Mouse (Mus musculus): ENCODE data around the gene Fap. TPM values are rescaled to one million over a fixed set of nuclear protein-coding genes. Genes with fewer than 3 reads are reported as not detected.

Fap gene
- total and polyA plus RNA-seq, 2 experiments from 2014 or later: 1.7 to 2.3 TPM

DNA sequence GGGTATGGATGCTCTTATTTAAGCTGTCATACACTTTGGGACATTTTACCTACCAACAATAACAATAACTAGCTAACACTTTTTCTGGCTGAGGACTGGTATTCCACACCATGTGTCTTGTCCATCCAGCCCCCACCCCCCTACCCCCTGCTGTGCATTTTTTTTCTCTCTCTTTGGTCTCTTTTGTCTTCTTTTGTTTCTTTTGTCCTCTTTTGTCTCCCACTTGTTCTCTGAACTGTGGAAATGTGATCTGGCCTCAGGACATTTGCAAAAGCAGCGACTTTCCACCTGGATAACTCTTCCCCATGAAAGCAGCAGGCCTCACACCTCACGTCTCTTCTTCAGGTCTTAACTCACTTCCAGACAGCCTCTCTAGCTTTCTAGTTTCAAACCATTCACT is 67.4 kb downstream of the Fap start:
- no peak overlapping the region for H3K9ac ChIP-seq (replicated peaks; ENCODE audit: low read depth, low read length)
- DNase-seq (ENCODE audit: low spot score): no peak
- H3K9me3 ChIP-seq (replicated peaks; ENCODE audit: control insufficient read depth, low read length): no peaks in the 10 kb centered on the region
- 67% methylated on average over 2 of the region's 2 CpGs for WGBS
- no peaks in the 10 kb centered on the region for H3K27me3 ChIP-seq (ENCODE audit: control insufficient read depth, insufficient read depth, low read length)
- no peak for TF ChIP-seq EP300 (IDR thresholded peaks at IDR 0.05; ENCODE audit: low read depth)
- no peak for TF ChIP-seq CTCF (IDR thresholded peaks at IDR 0.05; ENCODE audit: low read depth)
- H3K4me1 ChIP-seq (ENCODE audit: control insufficient read depth, insufficient read depth): no peaks in the 10 kb centered on the region
- H3K27ac ChIP-seq (ENCODE audit: low read depth): no peak overlapping the region
- no peak overlapping the region for H3K4me2 ChIP-seq (ENCODE audit: low read depth, low read length)
- no peak for ATAC-seq (ENCODE audit: insufficient read depth, low read depth)
- no peaks in the 10 kb centered on the region for H3K36me3 ChIP-seq (replicated peaks; ENCODE audit: control insufficient read depth, insufficient read depth, low read length)
- H3K4me3 ChIP-seq (ENCODE audit: low read depth, low read length): no peak overlapping the region

DNA sequence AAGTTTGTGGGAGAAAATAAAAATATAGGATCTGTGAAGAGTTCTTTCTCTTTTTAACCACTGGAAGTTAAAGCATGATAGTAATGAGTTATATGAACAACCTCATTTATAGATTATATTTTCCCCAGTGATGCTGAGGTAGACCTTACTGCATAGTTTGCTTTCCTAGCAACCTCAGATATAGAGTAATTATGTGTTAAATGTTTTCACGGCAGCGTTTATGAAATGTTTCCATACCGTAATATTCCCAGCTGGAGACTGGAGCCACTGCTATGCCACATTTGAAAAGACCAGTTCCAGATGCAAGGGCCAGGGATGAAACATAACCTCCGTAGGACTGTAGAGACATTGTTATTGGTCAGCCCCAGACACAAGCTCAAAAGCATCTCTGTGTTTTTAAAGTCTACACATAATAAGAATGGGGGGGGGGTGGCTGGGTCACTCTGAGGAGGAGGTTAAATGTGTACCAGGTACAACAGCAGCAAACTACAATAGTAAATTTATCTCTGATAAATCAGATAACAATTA is 69.5 kb downstream of the Fap start:
- no peak overlapping the region for H3K27ac ChIP-seq (ENCODE audit: low read depth)
- no peaks in the 10 kb centered on the region for H3K4me1 ChIP-seq (ENCODE audit: control insufficient read depth, insufficient read depth)
- no peak overlapping the region for H3K4me2 ChIP-seq (ENCODE audit: low read depth, low read length)
- TF ChIP-seq CTCF (IDR thresholded peaks at IDR 0.05; ENCODE audit: low read depth) (no peak), EP300 (IDR thresholded peaks at IDR 0.05; ENCODE audit: low read depth) (no peak)
- ATAC-seq (ENCODE audit: insufficient read depth, low read depth): no peak
- no peaks in the 10 kb centered on the region for H3K36me3 ChIP-seq (replicated peaks; ENCODE audit: control insufficient read depth, insufficient read depth, low read length)
- 87% methylated on average over 4 of the region's 4 CpGs for WGBS
- no peak overlapping the region for H3K4me3 ChIP-seq (ENCODE audit: low read depth, low read length)
- H3K9ac ChIP-seq (replicated peaks; ENCODE audit: low read depth, low read length): no peak overlapping the region
- DNase-seq (ENCODE audit: low spot score): no peak
- no peaks in the 10 kb centered on the region for H3K27me3 ChIP-seq (ENCODE audit: control insufficient read depth, insufficient read depth, low read length)
- no peaks in the 10 kb centered on the region for H3K9me3 ChIP-seq (replicated peaks; ENCODE audit: control insufficient read depth, low read length)

DNA sequence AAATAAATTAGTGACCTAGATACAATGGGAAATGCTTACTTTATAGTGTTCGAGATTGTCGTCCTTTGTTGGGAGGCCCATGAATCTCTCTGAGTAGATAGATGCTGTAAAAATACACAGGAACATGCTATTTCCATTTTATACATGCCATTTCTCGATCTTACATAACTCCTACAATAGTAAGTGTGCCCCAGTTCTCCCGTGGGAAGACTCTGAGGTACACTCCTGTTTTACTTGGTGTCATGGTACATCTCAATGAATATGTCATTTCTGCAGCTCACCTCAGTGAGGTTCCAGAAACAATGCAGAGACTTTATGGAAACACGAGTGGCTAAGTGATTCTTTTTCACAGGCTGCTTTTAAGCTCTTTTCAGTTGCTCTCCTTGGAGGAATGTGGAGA is 70.5 kb downstream of the Fap start:
- H3K4me1 ChIP-seq (ENCODE audit: control insufficient read depth, insufficient read depth): no peaks in the 10 kb centered on the region
- 61% methylated on average over 5 of the region's 5 CpGs for WGBS
- no peak overlapping the region for H3K9ac ChIP-seq (replicated peaks; ENCODE audit: low read depth, low read length)
- ATAC-seq (ENCODE audit: insufficient read depth, low read depth): no peak
- no peaks in the 10 kb centered on the region for H3K27me3 ChIP-seq (ENCODE audit: control insufficient read depth, insufficient read depth, low read length)
- TF ChIP-seq EP300 (IDR thresholded peaks at IDR 0.05; ENCODE audit: low read depth): no peak
- TF ChIP-seq CTCF (IDR thresholded peaks at IDR 0.05; ENCODE audit: low read depth): no peak
- H3K9me3 ChIP-seq (replicated peaks; ENCODE audit: control insufficient read depth, low read length): no peaks in the 10 kb centered on the region
- no peak overlapping the region for H3K4me3 ChIP-seq (ENCODE audit: low read depth, low read length)
- H3K27ac ChIP-seq (ENCODE audit: low read depth): no peak overlapping the region
- H3K4me2 ChIP-seq (ENCODE audit: low read depth, low read length): no peak overlapping the region
- DNase-seq (ENCODE audit: low spot score): no peak
- H3K36me3 ChIP-seq (replicated peaks; ENCODE audit: control insufficient read depth, insufficient read depth, low read length): no peaks in the 10 kb centered on the region

DNA sequence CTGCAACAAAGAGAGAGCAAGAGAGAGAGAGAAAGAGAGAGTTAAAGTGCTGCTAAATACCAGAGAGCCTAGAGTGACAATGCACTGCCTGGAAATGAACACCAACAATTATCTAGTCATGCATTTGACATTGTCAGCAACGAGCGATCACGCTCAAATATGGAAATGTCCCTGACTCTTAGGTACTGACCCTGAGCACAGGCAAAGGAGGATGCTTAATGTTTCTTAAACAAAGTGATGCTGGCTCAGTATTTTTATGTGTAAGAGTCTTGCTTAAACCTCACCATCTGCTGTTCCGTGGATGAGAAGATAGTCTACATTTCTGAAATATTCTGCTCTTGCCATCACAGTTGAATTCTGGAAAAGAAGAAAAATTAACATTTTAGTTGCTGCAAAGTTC is 71.4 kb downstream of the Fap start:
- no peaks in the 10 kb centered on the region for H3K36me3 ChIP-seq (replicated peaks; ENCODE audit: control insufficient read depth, insufficient read depth, low read length)
- no peaks in the 10 kb centered on the region for H3K4me1 ChIP-seq (ENCODE audit: control insufficient read depth, insufficient read depth)
- no peak overlapping the region for H3K4me3 ChIP-seq (ENCODE audit: low read depth, low read length)
- ATAC-seq (ENCODE audit: insufficient read depth, low read depth) (no peak), DNase-seq (ENCODE audit: low spot score) (no peak)
- H3K4me2 ChIP-seq (ENCODE audit: low read depth, low read length): no peak overlapping the region
- WGBS: 77% methylated on average over 4 of the region's 4 CpGs
- no peak overlapping the region for H3K27ac ChIP-seq (ENCODE audit: low read depth)
- TF ChIP-seq EP300 (IDR thresholded peaks at IDR 0.05; ENCODE audit: low read depth) (no peak), CTCF (IDR thresholded peaks at IDR 0.05; ENCODE audit: low read depth) (no peak)
- no peaks in the 10 kb centered on the region for H3K27me3 ChIP-seq (ENCODE audit: control insufficient read depth, insufficient read depth, low read length)
- no peak overlapping the region for H3K9ac ChIP-seq (replicated peaks; ENCODE audit: low read depth, low read length)
- no peaks in the 10 kb centered on the region for H3K9me3 ChIP-seq (replicated peaks; ENCODE audit: control insufficient read depth, low read length)

DNA sequence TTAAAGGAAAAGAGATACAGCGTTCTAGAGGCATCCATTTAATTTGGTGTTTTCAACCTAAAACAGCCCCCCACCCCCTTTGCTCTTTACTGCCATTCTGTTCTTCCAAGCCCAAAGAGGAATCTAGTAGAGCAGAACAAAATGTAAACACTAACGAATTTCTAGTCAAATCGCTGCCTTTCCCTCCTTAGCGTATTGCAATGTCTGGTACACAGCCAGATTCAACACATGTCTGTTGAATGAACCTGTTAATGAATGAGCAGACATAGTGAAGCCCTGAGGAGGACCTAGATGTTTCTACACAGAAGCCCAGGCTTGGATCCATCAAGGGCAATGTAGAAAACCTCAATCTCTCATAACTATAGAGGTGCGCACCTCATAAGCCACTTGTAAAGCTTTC is 75.1 kb downstream of the Fap start:
- no peak overlapping the region for H3K4me2 ChIP-seq (ENCODE audit: low read depth, low read length)
- TF ChIP-seq EP300 (IDR thresholded peaks at IDR 0.05; ENCODE audit: low read depth) (no peak), CTCF (IDR thresholded peaks at IDR 0.05; ENCODE audit: low read depth) (no peak)
- no peaks in the 10 kb centered on the region for H3K27me3 ChIP-seq (ENCODE audit: control insufficient read depth, insufficient read depth, low read length)
- ATAC-seq (ENCODE audit: insufficient read depth, low read depth): no peak
- 81% methylated on average over 5 of the region's 5 CpGs for WGBS
- no peak overlapping the region for H3K9ac ChIP-seq (replicated peaks; ENCODE audit: low read depth, low read length)
- H3K27ac ChIP-seq (ENCODE audit: low read depth): no peak overlapping the region
- no peaks in the 10 kb centered on the region for H3K9me3 ChIP-seq (replicated peaks; ENCODE audit: control insufficient read depth, low read length)
- no peak overlapping the region for H3K4me3 ChIP-seq (ENCODE audit: low read depth, low read length)
- H3K36me3 ChIP-seq (replicated peaks; ENCODE audit: control insufficient read depth, insufficient read depth, low read length): no peaks in the 10 kb centered on the region
- no peak for DNase-seq (ENCODE audit: low spot score)
- H3K4me1 ChIP-seq (ENCODE audit: control insufficient read depth, insufficient read depth): no peaks in the 10 kb centered on the region

DNA sequence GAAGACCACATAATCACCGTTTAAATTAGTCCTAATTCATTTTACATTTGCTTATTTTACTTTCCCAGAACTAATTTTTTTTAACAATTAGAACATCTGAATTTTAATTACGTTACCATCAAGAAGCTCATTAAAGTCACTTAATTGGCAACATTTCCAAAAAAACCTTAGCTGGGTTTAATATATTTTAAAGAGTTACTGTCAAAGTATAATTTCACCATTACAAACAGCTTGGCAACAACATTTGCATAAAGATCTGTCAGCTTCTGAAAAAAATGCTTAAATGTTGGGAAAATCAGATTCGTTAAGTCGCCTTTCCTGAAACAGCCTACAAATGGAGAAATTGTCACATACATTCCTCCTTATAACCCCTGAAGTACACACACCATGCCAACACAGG is 75.8 kb downstream of the Fap start:
- no peaks in the 10 kb centered on the region for H3K27me3 ChIP-seq (ENCODE audit: control insufficient read depth, insufficient read depth, low read length)
- WGBS: 87% methylated on average over 4 of the region's 4 CpGs
- no peak overlapping the region for H3K4me2 ChIP-seq (ENCODE audit: low read depth, low read length)
- DNase-seq (ENCODE audit: low spot score): no peak
- no peaks in the 10 kb centered on the region for H3K36me3 ChIP-seq (replicated peaks; ENCODE audit: control insufficient read depth, insufficient read depth, low read length)
- no peak for ATAC-seq (ENCODE audit: insufficient read depth, low read depth)
- no peak overlapping the region for H3K4me3 ChIP-seq (ENCODE audit: low read depth, low read length)
- H3K4me1 ChIP-seq (ENCODE audit: control insufficient read depth, insufficient read depth): no peaks in the 10 kb centered on the region
- H3K27ac ChIP-seq (ENCODE audit: low read depth): no peak overlapping the region
- TF ChIP-seq EP300 (IDR thresholded peaks at IDR 0.05; ENCODE audit: low read depth) (no peak), CTCF (IDR thresholded peaks at IDR 0.05; ENCODE audit: low read depth) (no peak)
- H3K9me3 ChIP-seq (replicated peaks; ENCODE audit: control insufficient read depth, low read length): no peaks in the 10 kb centered on the region
- no peak overlapping the region for H3K9ac ChIP-seq (replicated peaks; ENCODE audit: low read depth, low read length)

Data from heart, postnatal 0 days (tissue).